Mouse (Mus musculus) spleen, adult 2 months (tissue): ENCODE measurements around the gene Lrrc14b. TPM values are rescaled to one million over a fixed set of nuclear protein-coding genes. Genes with fewer than 3 reads are reported as not detected.

Source experiments
- DNase-seq, 2 experiments: peaks; one replicate each; pipeline versions ENCODE4 v3.0.0 to v3.0.0-alpha.2; 2012 to 2021; ENCODE audit warnings: low spot score in 2 of 2, low read depth in 1 of 2
- H3K27ac ChIP-seq: fragments of 200-500 bp; 2 replicates; pipeline ENCODE4 v1.5.1; 2012; ENCODE audit warnings: low read length, inconsistent platforms; ENCODE audit not compliant: insufficient read depth
- H3K27me3 ChIP-seq: fragments of 200-500 bp; 2 replicates; pipeline ENCODE4 v1.6.1; 2012; ENCODE audit warnings: mild to moderate bottlenecking, moderate library complexity, low read length, inconsistent platforms; ENCODE audit not compliant: control insufficient read depth, insufficient read depth
- H3K36me3 ChIP-seq: fragments of 200-500 bp; 2 replicates; pipeline ENCODE4 v1.6.1; 2012; ENCODE audit warnings: mild to moderate bottlenecking, low read length, inconsistent platforms; ENCODE audit not compliant: control insufficient read depth, insufficient read depth
- H3K4me1 ChIP-seq: fragments of 200-500 bp; 2 replicates; pipeline ENCODE4 v1.6.1; 2011; ENCODE audit warnings: inconsistent platforms; ENCODE audit not compliant: control insufficient read depth, insufficient read depth, insufficient read length
- H3K4me3 ChIP-seq: fragments of 200-500 bp; 2 replicates; pipeline ENCODE4 v1.5.1; 2011; ENCODE audit warnings: mild to moderate bottlenecking, inconsistent platforms; ENCODE audit not compliant: insufficient read depth, insufficient read length; ENCODE audit errors: extremely low read depth
- CTCF ChIP-seq: fragments of 200-500 bp; IDR thresholded peaks from 2 replicates; pipeline ENCODE4 v1.5.1; 2011; ENCODE audit warnings: mild to moderate bottlenecking, inconsistent platforms; ENCODE audit not compliant: insufficient read depth, insufficient read length, insufficient replicate concordance; ENCODE audit errors: extremely low read depth
- POLR2A ChIP-seq: fragments of 200-500 bp; IDR thresholded peaks from 2 replicates; pipeline ENCODE4 v1.6.1; 2011; ENCODE audit warnings: low read depth, low read length, inconsistent platforms
- WGBS: fragments of 180-500 bp; shearing (Covaris S2); methylation state at CpG from one replicate; pipeline ENCODE4 v1.1.7; 2018; 5-methylcytosine and 5-hydroxymethylcytosine counted together
- polyA plus RNA-seq: library from polyadenylated mRNA; depleted of rRNA; stranded (reverse); fragments of >200 nt; gene quantifications from 2 replicates; pipeline ENCODE4 v1.2.3, GENCODE M21; 2012

Gene Lrrc14b
- polyA plus RNA-seq, 1 experiment = 0.07 TPM

- H3K36me3 ChIP-seq = no peaks in the 10 kb centered on the region
- no peak for DNase-seq
- H3K27me3 ChIP-seq = no peaks in the 10 kb centered on the region
- 87% methylated on average over 10 of the region's 10 CpGs for WGBS
- H3K27ac ChIP-seq = no peak overlapping the region
- TF ChIP-seq CTCF (no peak), POLR2A (no peak)
- H3K4me3 ChIP-seq = no peak overlapping the region
- no peaks in the 10 kb centered on the region for H3K4me1 ChIP-seq
These were observed 17.9 kb upstream of the Lrrc14b start for GRCm38 (mm10) chr13:74381533-74382276.

GRCm38 (mm10) chr13:74363176-74363858, 488 bp downstream of the Lrrc14b start:
- no peaks in the 10 kb centered on the region for H3K27me3 ChIP-seq
- no peak overlapping the region for H3K27ac ChIP-seq
- no peak overlapping the region for H3K4me3 ChIP-seq
- no peaks in the 10 kb centered on the region; the same call in 1 of the 2 replicates for H3K36me3 ChIP-seq
- 88% methylated on average over 13 of the region's 13 CpGs for WGBS
- DNase-seq = no peak
- H3K4me1 ChIP-seq = peaks cover 5% of the 10 kb centered on the region; the same call in 1 of the 2 replicates
- TF ChIP-seq POLR2A (no peak), CTCF (no peak)

DNA sequence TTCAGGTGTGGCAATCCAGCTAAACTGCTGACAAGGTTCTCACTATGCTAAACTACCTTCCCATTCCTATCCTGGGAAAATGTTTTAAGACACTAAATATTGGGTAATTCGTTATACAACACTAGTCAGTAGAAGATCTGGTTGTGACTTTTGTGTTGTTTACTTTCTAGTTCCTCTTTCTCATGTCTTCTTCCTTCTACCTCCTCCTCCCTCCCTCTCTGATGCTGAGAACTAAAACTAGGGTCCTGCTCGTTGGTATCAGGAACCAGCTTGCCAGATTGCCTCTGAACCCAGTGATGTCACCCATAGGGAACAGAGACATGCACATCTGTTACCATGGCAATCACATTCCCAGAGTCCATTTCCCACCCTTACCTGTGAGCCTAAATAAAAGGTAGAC, 1.6 kb downstream of the Lrrc14b start:
- Histone ChIP-seq H3K4me3 (no peak overlapping the region), H3K27me3 (no peaks in the 10 kb centered on the region), H3K4me1 (peaks cover 5% of the 10 kb centered on the region; the same call in 1 of the 2 replicates), H3K27ac (no peak overlapping the region), H3K36me3 (peaks cover 1% of the 10 kb centered on the region; the same call in 1 of the 2 replicates)
- WGBS = 26% methylated on average over 2 of the region's 2 CpGs
- no peak for DNase-seq
- TF ChIP-seq POLR2A (no peak), CTCF (no peak)

DNA sequence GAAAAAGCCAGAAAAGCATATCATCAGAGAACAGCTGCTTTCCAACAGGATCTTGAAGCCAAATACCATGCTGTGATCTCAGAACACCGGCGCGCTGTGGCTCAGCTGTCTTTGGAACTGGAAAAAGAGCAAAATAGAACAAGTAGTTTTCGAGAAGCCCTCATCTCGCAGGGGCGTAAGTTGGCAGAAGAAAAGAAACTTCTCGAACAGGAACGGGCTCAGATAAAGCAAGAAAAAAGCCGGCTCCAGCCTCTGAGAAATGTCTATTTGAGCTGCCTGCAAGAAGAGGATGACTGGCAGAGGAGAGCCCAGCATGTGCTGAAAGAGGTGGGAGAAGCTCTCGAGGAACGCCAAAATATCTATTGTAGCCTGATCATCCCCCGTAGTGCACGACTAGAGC, 7.3 kb downstream of the Lrrc14b start:
- no peak overlapping the region for H3K27ac ChIP-seq
- no peaks in the 10 kb centered on the region for H3K27me3 ChIP-seq
- no peak for DNase-seq
- TF ChIP-seq POLR2A (no peak), CTCF (no peak)
- WGBS = 93% methylated on average over 13 of the region's 13 CpGs
- H3K4me1 ChIP-seq = no peaks in the 10 kb centered on the region
- no peak overlapping the region for H3K4me3 ChIP-seq
- peaks cover 10% of the 10 kb centered on the region for H3K36me3 ChIP-seq

DNA sequence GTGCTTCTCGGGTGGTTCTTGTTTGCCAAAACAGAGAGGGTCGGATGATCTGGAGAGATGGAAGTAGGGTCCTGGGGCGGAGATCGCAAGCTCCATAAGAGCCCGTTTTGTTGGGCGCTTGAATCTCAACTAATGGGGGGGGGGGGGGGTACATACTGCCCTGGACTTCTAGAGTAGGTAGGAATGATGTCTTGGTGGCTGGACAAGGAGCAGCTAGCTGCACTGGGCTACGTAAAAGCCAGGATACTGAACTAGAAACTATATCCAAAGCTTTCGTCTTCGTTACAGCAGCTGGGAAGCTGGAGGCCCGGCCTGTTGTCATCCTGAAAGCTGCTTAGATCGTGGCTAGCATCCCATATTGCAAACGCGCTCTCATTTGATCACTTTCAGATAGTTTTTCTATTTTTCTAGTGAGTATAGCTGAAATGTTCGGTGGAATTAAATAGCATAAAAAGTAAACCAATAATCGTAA, 13.3 kb downstream of the Lrrc14b start:
- Histone ChIP-seq H3K4me3 (peak overlapping the region; percentile 78), H3K4me1 (peaks cover 2% of the 10 kb centered on the region; the same call in 1 of the 2 replicates), H3K36me3 (no peaks in the 10 kb centered on the region), H3K27me3 (no peaks in the 10 kb centered on the region), H3K27ac (no peak overlapping the region)
- WGBS = 2% methylated on average over 15 of the region's 15 CpGs
- no peak for DNase-seq
- no peak for TF ChIP-seq CTCF
- TF ChIP-seq POLR2A = no peak

- H3K4me3 ChIP-seq = peak within 1 kb of the TSS; percentile 78
- peaks cover 2% of the 10 kb centered on the region; the same call in 1 of the 2 replicates for H3K4me1 ChIP-seq
- H3K27ac ChIP-seq = peak within 1 kb of the TSS; percentile 78
- TF ChIP-seq POLR2A (peak; percentile 78), CTCF (no peak)
- WGBS = 2% methylated on average over 57 of the region's 57 CpGs
- peak; percentile 93 to 94 for DNase-seq
- H3K27me3 ChIP-seq = no peaks in the 10 kb centered on the region
- no peaks in the 10 kb centered on the region for H3K36me3 ChIP-seq
These were observed 14.0 kb downstream of the Lrrc14b start, which contains the start of the genes Sdha and Ccdc127 for GRCm38 (mm10) chr13:74349566-74350434. Gene Sdha (minus strand): TSS chr13:74350280. Gene Ccdc127 (plus strand): TSS chr13:74350309.
